Mouse (Mus musculus): Measurements from ENCODE around the gene Aagab.

Aagab gene

GRCm38 (mm10) chr9:63647581-63648519 is 45.4 kb downstream of the Aagab start:
- no peak for DNase-seq (ENCODE audit: low spot score in 2 of 2)

DNA sequence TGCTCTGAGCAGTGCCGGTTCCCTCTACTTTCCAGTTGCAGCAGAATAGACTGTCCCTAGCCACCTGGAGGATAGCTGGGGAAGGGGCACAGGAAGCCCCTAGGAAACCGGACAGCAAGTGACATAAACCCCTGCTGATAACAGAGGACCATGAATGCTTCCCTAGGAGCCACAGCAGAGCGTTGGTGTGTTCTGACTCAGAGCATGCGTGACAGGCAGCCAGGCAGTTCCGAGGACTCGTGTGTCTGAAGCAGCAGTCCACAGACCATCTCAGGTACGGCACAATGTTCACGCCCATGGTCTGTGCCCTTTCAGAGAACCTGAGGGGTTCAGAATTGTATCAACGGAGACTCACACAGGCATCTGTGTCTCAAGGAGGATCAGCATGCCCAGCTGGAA is 46.1 kb downstream of the Aagab start:
- DNase-seq (ENCODE audit: low spot score in 2 of 2): no peak

- DNase-seq (ENCODE audit: low spot score in 2 of 2): no peak
These were observed 47.5 kb downstream of the Aagab start for GRCm38 (mm10) chr9:63649841-63650545.

DNA sequence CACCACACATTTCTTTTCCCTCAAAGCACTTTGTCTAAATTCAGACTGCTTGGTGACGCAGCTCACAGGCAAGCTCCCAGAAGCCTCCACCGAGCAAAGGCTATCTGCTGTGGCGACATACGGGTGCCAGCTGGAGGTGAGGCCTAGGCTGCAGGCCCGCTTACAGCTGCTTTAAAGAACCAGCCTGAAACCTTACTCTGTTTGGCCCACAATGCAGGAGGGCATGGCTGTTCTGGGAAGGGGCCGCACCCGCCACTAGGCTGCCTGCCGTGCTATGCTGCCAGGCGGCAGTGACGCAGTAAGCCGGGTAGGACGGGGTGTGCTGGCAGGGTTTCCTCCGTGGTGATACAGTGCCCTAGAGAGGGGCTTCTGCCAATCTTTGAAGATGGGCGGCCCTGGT is 48.4 kb downstream of the Aagab start:
- peak in 1 of 2 experiments; percentile 31 for DNase-seq (ENCODE audit: low spot score in 2 of 2)

DNA sequence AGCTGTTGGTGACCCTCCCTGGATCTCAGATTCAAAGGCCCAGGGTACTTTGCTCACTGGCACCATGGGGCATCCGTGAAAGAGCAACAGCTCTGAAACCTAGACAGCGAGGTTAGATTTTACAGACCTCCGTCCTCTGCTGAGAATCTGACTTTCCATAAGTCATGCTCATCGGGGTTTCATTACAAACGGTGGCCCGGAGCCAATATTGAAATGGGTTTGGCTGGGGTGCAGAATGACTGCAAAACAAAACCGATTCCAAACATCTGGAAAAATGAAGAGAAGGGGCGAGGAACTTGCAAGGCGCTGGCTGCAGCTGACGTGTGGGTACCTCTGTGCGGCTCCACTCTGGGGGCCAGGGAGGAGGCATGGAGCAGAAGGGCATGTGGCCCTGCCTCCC is 49.1 kb downstream of the Aagab start:
- DNase-seq (ENCODE audit: low spot score in 2 of 2): peak in 1 of 2 experiments; percentile 39

- peak in 1 of 2 experiments; percentile 34 for DNase-seq (ENCODE audit: low spot score in 2 of 2)
These were observed 51.2 kb downstream of the Aagab start for GRCm38 (mm10) chr9:63653666-63654065.

DNA sequence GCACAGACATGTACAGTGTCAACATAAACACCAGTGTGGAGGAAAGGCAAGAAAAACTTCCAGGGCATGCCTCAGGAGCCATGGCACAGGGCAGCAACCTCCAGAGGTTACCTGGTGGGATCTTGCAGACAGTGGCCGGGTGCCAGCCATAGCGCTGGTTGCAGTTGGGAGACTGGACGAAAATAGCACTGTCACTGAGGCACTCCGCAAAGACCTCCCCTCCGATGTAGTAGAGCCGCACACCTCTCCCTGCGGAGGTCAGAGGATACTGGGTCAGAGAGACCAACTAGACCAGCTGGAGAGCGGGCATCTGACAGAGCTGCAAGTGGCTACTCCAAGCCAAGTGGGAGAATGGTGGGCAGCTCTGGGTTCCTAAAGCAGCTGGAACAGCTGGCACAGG is 52.1 kb downstream of the Aagab start:
- no peak for DNase-seq (ENCODE audit: low spot score in 2 of 2)

- no peak for DNase-seq (ENCODE audit: low spot score in 2 of 2)
These were observed 52.6 kb downstream of the Aagab start for GRCm38 (mm10) chr9:63655092-63655491.

DNA sequence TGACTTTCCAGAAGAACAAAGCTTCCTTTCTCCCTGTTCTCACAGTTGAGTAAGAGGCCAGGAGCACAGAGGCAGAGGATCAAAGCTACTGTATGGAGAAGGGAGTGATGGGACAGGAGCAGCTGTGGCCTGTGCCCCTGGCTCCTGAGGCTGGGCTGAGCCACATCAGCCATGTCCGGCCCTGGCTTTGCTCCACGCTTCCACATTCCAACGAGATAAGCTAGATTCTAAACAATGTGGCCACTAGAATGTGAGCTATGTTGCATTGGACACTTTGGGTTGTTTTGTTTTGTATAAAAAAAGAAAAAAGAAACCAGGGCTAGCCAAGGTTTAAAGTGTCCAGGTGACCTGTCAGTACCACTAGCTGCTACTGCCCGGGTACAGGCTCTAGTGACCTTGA is 54.7 kb downstream of the Aagab start:
- DNase-seq (ENCODE audit: low spot score in 2 of 2): no peak

DNA sequence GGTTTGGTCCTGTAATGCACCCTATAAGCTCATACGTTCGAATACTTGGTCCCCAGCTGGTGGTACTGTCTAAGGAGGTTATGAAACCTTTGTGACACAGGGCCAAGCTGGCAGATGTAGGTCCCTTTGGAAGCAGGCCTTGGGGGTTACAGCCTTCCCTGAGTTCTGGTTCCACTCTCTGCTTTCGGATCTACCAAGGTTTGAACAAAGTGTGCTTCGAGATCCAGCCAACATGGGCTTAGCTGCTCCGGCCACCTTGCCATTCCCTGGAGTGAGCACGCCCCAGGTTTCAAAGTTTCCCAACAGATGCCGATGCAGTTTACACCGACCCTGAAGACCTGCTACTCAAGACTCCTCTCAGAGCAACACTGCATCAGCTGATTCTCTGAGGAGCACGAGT is 56.0 kb downstream of the Aagab start:
- DNase-seq (ENCODE audit: low spot score in 2 of 2): no peak

DNA sequence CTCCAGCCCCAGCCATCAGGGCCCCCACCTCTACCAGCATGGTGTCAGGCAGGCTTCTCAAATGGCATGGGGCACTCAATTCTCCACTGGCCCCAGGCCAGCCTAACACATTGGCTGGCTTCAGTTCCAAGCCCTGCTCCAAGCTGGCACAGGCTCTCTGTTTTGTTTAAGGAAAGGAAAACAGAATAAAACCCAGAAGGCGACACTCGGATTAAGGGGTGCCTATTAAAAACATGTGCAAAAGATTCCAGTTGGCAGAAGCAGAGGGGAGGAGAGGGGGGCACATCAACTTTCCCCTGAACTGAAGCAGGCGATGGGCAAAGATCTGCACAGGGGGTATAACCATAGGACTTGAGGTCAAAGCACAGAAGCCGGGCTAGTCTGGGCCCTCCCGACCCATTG is 56.5 kb downstream of the Aagab start:
- DNase-seq (ENCODE audit: low spot score in 2 of 2): peak in 1 of 2 experiments; percentile 75

GRCm38 (mm10) chr9:63660061-63660460 is 57.6 kb downstream of the Aagab start:
- no peak for DNase-seq (ENCODE audit: low spot score in 2 of 2)

DNA sequence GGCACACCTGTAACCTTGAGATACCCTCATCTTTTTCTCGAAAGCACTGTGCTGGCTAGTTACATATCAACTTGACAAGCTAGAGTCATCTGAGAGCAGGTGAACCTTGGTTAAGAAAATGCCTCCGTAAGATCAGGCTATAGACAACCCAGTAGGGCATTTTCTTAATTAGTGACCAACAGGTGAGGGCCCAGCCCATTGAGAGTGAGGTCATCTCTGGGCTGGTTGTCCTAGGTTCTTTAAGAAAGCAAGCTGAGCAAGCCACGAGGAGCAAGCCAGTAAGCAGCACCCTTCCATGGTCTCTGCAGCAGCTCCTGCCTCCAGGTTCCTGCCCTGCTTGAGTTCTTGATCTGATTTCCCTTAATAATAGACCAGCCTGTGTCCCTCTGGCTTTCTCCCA is 58.2 kb downstream of the Aagab start:
- no peak for DNase-seq (ENCODE audit: low spot score in 2 of 2)

- no peak for DNase-seq (ENCODE audit: low spot score in 2 of 2)
These were observed 60.3 kb downstream of the Aagab start for GRCm38 (mm10) chr9:63662759-63663158.

DNA sequence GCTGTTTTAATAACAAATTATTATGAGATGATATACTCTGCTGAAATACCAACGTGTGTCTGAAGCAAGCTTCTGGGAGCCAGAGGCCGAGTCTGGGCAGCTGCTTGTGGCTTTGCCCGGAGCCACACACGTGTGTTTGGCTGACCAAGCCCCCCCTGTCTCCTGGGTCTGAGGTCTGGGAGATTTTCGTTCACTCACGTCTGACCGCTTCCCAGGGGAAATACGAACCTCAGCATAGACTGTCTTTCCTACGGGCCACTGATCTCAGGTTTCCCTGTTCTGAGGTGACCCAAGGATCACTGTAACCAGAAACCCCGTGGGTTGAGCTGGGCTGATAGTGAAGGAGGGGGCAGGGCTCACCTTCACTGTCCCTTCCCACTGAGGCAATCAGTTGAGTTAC is 60.8 kb downstream of the Aagab start:
- DNase-seq (ENCODE audit: low spot score in 2 of 2): no peak

- no peak for DNase-seq (ENCODE audit: low spot score in 2 of 2)
These were observed 61.9 kb downstream of the Aagab start for GRCm38 (mm10) chr9:63664300-63664745.

GRCm38 (mm10) chr9:63664792-63665646 is 62.6 kb downstream of the Aagab start:
- no peak for DNase-seq (ENCODE audit: low spot score in 2 of 2)

- no peak for DNase-seq (ENCODE audit: low spot score in 2 of 2)
These were observed 64.3 kb downstream of the Aagab start for GRCm38 (mm10) chr9:63666612-63667372.

- no peak for DNase-seq (ENCODE audit: low spot score in 2 of 2)
These were observed 64.9 kb downstream of the Aagab start for GRCm38 (mm10) chr9:63667373-63667724.

DNA sequence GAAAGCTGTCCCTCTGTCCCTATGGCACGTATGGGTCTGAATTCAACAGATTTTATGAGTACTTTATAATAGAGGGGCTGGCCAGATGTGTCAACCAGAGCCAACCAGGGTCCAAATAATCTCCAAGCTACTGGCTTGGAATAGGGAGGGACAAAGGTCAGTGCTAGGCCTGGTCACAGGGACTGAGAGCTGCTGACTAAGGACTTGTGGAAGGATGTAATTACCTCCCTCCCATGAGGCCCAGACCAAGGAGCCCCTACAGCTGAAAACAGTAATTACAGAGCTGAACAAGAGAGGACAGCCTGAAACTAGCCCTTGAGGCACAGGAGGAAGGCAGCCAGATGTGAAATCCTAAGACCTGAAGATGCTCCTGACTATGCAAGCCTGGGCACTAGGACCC is 66.2 kb downstream of the Aagab start:
- no peak for DNase-seq (ENCODE audit: low spot score in 2 of 2)

- DNase-seq (ENCODE audit: low spot score in 2 of 2): no peak
These were observed 67.4 kb downstream of the Aagab start for GRCm38 (mm10) chr9:63669816-63670215.

Data from cerebellum, postnatal 4 days (tissue).